Mouse (Mus musculus) intestine, postnatal 0 days (tissue): ENCODE measurements around the gene Hexim1. TPM values are rescaled to one million over a fixed set of nuclear protein-coding genes. Genes with fewer than 3 reads are reported as not detected.

Experiments
- ATAC-seq: fragments of 200-750 bp; cut with Nextera tagmentation; 2 replicates; pipeline ENCODE4 v1.8.0; 2017; ENCODE audit warnings: mild to moderate bottlenecking, moderate TSS enrichment, moderate library complexity
- H3K27ac ChIP-seq: fragments of 300-500 bp; sonication (generic); 2 replicates; pipeline ENCODE4 v1.5.1; 2014; ENCODE audit warnings: mild to moderate bottlenecking, low read depth, low read length, moderate library complexity
- H3K27me3 ChIP-seq: fragments of 300-500 bp; sonication (generic); replicated peaks from 2 replicates; pipeline ENCODE4 v1.6.1; 2014; ENCODE audit warnings: low read length, mixed read lengths; ENCODE audit not compliant: control insufficient read depth, insufficient read depth
- H3K36me3 ChIP-seq: fragments of 300-500 bp; sonication (generic); 2 replicates; pipeline ENCODE4 v1.6.1; 2014; ENCODE audit warnings: mild to moderate bottlenecking, moderate library complexity; ENCODE audit not compliant: control insufficient read depth, insufficient read depth
- H3K4me1 ChIP-seq: fragments of 300-500 bp; sonication (generic); replicated peaks from 2 replicates; pipeline ENCODE4 v1.6.1; 2014; ENCODE audit warnings: antibody characterized with exemption, low read length, mixed read lengths; ENCODE audit not compliant: control insufficient read depth, insufficient read depth
- H3K4me2 ChIP-seq: fragments of 300-500 bp; sonication (generic); replicated peaks from 2 replicates; pipeline ENCODE4 v1.6.1; 2014; ENCODE audit warnings: low read depth, mild to moderate bottlenecking, moderate library complexity
- H3K4me3 ChIP-seq: fragments of 300-500 bp; sonication (generic); 2 replicates; pipeline ENCODE4 v1.5.1; 2014; ENCODE audit warnings: low read depth, low read length
- H3K9ac ChIP-seq: fragments of 300-500 bp; sonication (generic); 2 replicates; pipeline ENCODE4 v1.6.1; 2014; ENCODE audit warnings: mild to moderate bottlenecking, low read depth, low read length
- H3K9me3 ChIP-seq: fragments of 300-500 bp; sonication (generic); 2 replicates; pipeline ENCODE4 v1.6.1; 2016; ENCODE audit warnings: mixed run types; ENCODE audit not compliant: control insufficient read depth
- CTCF ChIP-seq: sonication (generic); IDR thresholded peaks from 2 replicates; pipeline ENCODE4 v1.5.1; 2016; ENCODE audit warnings: low read depth, mild to moderate bottlenecking, control low read depth, antibody characterized with exemption, moderate library complexity
- WGBS: fragments of 180-500 bp; shearing (Covaris S2); extraction: QIAGEN DNeasy Blood & Tissue Kit; methylation state at CpG from one replicate; pipeline ENCODE4 v1.1.7; 2014; 5-methylcytosine and 5-hydroxymethylcytosine counted together
- polyA plus RNA-seq: library from polyadenylated mRNA; unstranded; fragments of >200 nt; fragmentation: Nextera tagmentation; extraction: Ambion mirVana; gene quantifications from 2 replicates; pipeline ENCODE4 v1.2.1, GENCODE M21; 2015

The Hexim1 gene
- polyA plus RNA-seq, 1 experiment from 2014 or later, result 4.6 TPM

DNA sequence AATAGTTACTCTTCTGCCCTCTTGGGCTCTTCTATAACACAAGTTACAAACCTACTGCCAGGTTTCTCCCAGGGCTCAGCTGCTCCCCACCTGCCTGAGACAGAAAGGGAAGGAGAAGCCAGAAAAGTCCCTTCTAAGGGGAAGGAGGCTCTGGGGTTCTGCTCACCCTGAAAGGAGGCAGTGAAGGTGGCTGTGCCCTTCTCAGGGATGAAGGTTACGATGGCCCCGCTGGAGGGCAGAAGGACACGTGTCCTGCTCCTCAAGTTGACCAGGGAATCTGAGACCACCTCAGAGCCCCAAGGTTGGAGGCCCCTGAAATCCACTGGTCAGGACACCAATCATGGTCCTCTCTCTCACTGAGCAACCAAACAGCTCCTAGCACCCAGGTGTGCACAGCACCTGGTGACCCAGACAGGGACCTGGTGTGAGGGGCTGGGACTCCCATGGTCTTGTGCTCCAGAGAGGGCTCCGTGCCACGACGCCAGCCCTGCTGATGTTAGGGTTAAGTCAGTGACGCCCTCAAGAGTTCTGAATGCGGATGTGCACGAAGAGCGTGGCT, 45.6 kb upstream of the Hexim1 start:
- 92% methylated on average over 10 of the region's 10 CpGs for WGBS
- Histone ChIP-seq H3K4me1 (no peaks in the 10 kb centered on the region), H3K36me3 (peaks cover 51% of the 10 kb centered on the region), H3K4me2 (no peak overlapping the region), H3K9me3 (no peaks in the 10 kb centered on the region), H3K27ac (no peak overlapping the region), H3K9ac (no peak overlapping the region), H3K27me3 (no peaks in the 10 kb centered on the region), H3K4me3 (no peak overlapping the region)
- no peak for TF ChIP-seq CTCF
- no peak for ATAC-seq

DNA sequence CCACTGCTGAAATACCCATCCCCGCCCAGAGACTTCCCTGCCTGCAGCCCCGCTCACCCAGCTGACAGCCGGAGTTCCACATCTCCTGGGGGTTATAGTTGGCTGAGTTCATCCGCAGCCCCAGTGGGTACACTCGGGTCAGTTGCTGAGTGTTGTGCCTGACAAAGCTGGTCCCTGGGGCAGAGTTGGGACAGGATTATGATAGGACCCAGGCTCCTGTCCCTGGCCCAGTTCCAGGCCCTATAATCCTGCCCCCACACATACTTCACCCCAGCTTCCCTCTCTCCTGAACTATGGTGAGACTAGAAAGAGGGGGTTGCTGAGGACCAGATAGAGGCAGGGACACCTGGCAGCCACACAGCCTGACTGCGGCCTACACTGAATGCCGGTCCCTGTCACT, 42.4 kb upstream of the Hexim1 start:
- TF ChIP-seq CTCF, result no peak
- Histone ChIP-seq H3K4me1 (no peaks in the 10 kb centered on the region), H3K27me3 (no peaks in the 10 kb centered on the region), H3K27ac (no peak overlapping the region), H3K9me3 (no peaks in the 10 kb centered on the region), H3K36me3 (peaks cover 22% of the 10 kb centered on the region), H3K4me3 (no peak overlapping the region), H3K4me2 (no peak overlapping the region), H3K9ac (no peak overlapping the region)
- ATAC-seq, result no peak
- 84% methylated on average over 7 of the region's 7 CpGs for WGBS

DNA sequence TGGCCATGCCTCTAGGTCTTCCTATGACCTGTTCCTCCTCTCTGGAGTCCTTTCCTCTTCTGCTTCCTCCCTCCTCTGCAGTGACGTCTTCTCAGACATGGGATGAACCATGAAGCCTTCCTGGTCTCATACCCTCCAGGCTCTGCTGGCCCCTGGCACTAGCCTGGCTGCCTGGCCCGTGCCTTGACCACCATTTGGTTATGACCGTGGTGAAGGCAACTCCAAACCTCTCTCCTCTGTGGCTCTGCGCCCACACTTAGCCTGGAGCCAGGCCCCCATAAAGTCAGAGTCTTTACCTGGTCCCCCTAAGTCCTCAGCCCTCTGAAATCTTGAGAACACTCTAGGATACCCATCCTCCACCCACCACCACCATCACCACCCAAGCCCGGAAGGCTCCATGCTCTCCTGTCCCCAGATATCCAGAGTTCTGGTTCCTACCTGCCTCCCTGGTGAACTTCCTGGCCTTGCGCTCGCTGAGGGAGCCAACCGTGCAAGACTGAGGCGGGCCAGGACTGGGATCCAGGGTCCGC, 41.8 kb upstream of the Hexim1 start:
- TF ChIP-seq CTCF, result no peak
- Histone ChIP-seq H3K36me3 (peaks cover 17% of the 10 kb centered on the region), H3K4me3 (no peak overlapping the region), H3K4me1 (no peaks in the 10 kb centered on the region), H3K9ac (no peak overlapping the region), H3K27me3 (no peaks in the 10 kb centered on the region), H3K4me2 (no peak overlapping the region), H3K9me3 (no peaks in the 10 kb centered on the region), H3K27ac (no peak overlapping the region)
- no peak for ATAC-seq
- 70% methylated on average over 10 of the region's 10 CpGs for WGBS

DNA sequence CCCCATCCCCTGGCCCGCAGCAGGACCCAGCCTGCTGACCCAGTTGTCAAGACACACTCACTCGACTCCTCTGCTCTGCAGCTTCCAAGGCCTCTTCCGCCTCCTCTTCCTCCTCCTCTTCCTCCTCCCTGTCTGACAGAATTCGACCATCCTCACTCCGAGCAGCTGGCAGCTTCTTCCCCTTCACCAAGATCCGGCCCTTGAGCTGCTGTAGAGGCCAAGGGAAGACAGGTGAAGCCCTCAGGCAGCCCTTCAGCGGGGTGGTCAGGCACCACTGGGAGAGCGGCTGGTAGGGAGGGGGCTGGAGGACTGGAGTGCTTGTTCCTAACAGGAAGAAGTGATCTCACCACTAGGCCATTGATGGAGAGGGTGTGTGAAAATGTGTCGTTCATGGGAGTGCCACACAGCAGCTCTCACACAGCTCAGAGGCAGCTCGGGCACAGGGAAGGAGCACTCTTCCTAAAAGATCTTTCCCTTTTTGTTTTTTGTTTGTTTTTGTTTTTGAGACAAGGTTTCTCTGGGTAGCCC, 41.2 kb upstream of the Hexim1 start:
- no peak overlapping the region for H3K4me3 ChIP-seq
- no peak overlapping the region for H3K4me2 ChIP-seq
- H3K36me3 ChIP-seq, result peaks cover 10% of the 10 kb centered on the region
- no peak overlapping the region for H3K27ac ChIP-seq
- no peak for ATAC-seq
- TF ChIP-seq CTCF, result no peak
- H3K9ac ChIP-seq, result no peak overlapping the region
- H3K4me1 ChIP-seq, result no peaks in the 10 kb centered on the region
- H3K27me3 ChIP-seq, result no peaks in the 10 kb centered on the region; the same call in 1 of the 2 replicates
- no peaks in the 10 kb centered on the region for H3K9me3 ChIP-seq
- 35% methylated on average over 10 of the region's 10 CpGs for WGBS

DNA sequence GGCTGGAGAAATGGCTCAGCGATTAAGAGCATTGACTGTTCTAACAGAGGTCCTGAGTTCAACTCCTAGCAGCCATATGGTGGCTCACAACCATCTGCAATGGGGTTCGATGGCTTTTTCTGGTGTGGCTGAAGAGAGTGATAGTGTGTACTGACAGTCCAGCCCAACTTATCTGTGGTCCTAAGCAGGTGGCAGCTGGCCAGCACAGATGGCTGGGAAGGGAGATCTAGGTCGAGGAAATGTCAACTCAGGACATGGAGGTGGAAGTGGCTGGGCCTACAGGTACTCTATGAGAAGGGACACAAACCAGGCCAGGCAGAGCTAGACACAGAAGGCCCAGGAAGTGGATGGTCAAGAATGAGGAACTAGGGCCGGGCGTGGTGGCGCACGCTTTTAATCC, 40.0 kb upstream of the Hexim1 start:
- Histone ChIP-seq H3K4me1 (no peaks in the 10 kb centered on the region), H3K4me2 (no peak overlapping the region), H3K27ac (no peak overlapping the region), H3K4me3 (no peak overlapping the region), H3K36me3 (peaks cover 1% of the 10 kb centered on the region; the same call in 1 of the 2 replicates), H3K9me3 (no peaks in the 10 kb centered on the region), H3K27me3 (peaks cover 3% of the 10 kb centered on the region; the same call in 1 of the 2 replicates), H3K9ac (no peak overlapping the region)
- ATAC-seq, result no peak
- WGBS, result 86% methylated on average over 7 of the region's 7 CpGs
- TF ChIP-seq CTCF, result no peak

DNA sequence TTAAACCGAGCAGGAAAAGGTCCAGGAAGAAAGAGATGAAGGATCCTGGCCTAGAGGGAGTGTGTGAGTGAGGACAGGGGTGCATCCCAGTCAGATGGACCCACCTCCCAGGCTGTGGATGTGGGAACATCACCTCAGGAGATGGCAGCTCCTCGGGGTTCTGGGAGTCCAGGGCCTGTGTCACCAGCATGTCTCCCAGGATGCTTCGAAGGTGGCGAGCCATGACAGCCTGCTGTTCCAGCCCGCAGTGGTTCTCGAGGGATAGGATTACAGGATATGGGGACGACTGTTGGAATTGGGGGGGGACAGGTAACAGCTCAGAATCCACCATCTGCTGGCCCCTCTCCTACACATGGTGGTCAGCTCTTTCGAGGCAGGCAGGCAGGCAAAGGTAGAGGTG, 39.5 kb upstream of the Hexim1 start:
- 80% methylated on average over 8 of the region's 8 CpGs for WGBS
- no peak overlapping the region for H3K9ac ChIP-seq
- H3K4me3 ChIP-seq, result no peak overlapping the region
- H3K36me3 ChIP-seq, result no peaks in the 10 kb centered on the region
- H3K9me3 ChIP-seq, result no peaks in the 10 kb centered on the region
- H3K4me2 ChIP-seq, result no peak overlapping the region
- no peak for ATAC-seq
- no peaks in the 10 kb centered on the region for H3K4me1 ChIP-seq
- no peak for TF ChIP-seq CTCF
- H3K27me3 ChIP-seq, result peaks cover 3% of the 10 kb centered on the region; the same call in 1 of the 2 replicates
- no peak overlapping the region for H3K27ac ChIP-seq
